Mouse (Mus musculus) adrenal gland, adult 2 months (tissue): Measurements from ENCODE around the gene Slc35e1. TPM values are rescaled to one million over a fixed set of nuclear protein-coding genes. Genes with fewer than 3 reads are reported as not detected.

ENCODE experiments used
- microRNA-seq, 2 experiments: library from miRNA; unstranded; fragments of <30 nt; microRNA quantifications; one replicate each; pipeline ENCODE4 v1.2.0; 2021
- polyA plus RNA-seq: library from polyadenylated mRNA; depleted of rRNA; stranded (reverse); fragments of >200 nt; gene quantifications from 2 replicates; pipeline ENCODE4 v1.2.3, GENCODE M21; 2012; rRNA removed
- total RNA-seq, 2 experiments: library from RNA; stranded (reverse); gene quantifications; 2 replicates each; pipeline ENCODE4 v1.2.3; 2021

Gene Slc35e1
- total and polyA plus RNA-seq, 3 experiments, result 34.4 to 80.0 (median 49.8) TPM

Small RNA genes lying within 50 kb of the gene (microRNA-seq; reads per million reads assigned to microRNA genes)
- gene Gm28019 (0 reads per million in 2 experiments), gene Mir7068 (1.3 to 2.1 reads per million in 2 experiments)

Other genes with a start within 250 kb of the Slc35e1 start
- 10 to 100 TPM in 1 of 2 experiments, 1 to 10 TPM in 1; 6.4 to 17.1 TPM for gene Gm10282, start 187.4 kb downstream of the Slc35e1 start, total RNA-seq
- gene Gm10282, start 187.4 kb downstream of the Slc35e1 start, polyA plus RNA-seq, result 0.10 and 0.33 TPM in 2 replicates
- gene Klf2, start 173.6 kb downstream of the Slc35e1 start, total RNA-seq, result 10 to 100 TPM; 34.4 to 53.0 TPM
- gene Klf2, start 173.6 kb downstream of the Slc35e1 start, polyA plus RNA-seq, result 94.5 and 128 TPM in 2 replicates
- 10 to 100 TPM; 38.2 to 59.8 TPM for gene Eps15l1, start 71.2 kb downstream of the Slc35e1 start, total RNA-seq
- gene Eps15l1, start 71.2 kb downstream of the Slc35e1 start, polyA plus RNA-seq, result 23.0 and 25.2 TPM in 2 replicates
- gene Calr3, start 48.7 kb downstream of the Slc35e1 start, total RNA-seq, result 1 to 10 TPM; 3.9 TPM
- 0.17 and 0.41 TPM in 2 replicates for gene Calr3, start 48.7 kb downstream of the Slc35e1 start, polyA plus RNA-seq
- gene 1700030K09Rik, start 48.7 kb downstream of the Slc35e1 start, total RNA-seq, result 1 to 10 TPM; 9.6 to 10.0 TPM
- 5.9 and 6.1 TPM in 2 replicates for gene 1700030K09Rik, start 48.7 kb downstream of the Slc35e1 start, polyA plus RNA-seq
- 10 to 100 TPM; 66.3 to 71.0 TPM for gene Cherp, start 17.4 kb downstream of the Slc35e1 start, total RNA-seq
- gene Cherp, start 17.4 kb downstream of the Slc35e1 start, polyA plus RNA-seq, result 63.8 and 77.3 TPM in 2 replicates
- gene Med26, start 55.7 kb upstream of the Slc35e1 start, total RNA-seq, result 1 to 10 TPM; 8.6 to 9.5 TPM
- gene Med26, start 55.7 kb upstream of the Slc35e1 start, polyA plus RNA-seq, result 16.4 and 17.1 TPM in 2 replicates
- gene Smim7, start 78.5 kb upstream of the Slc35e1 start, total RNA-seq, result 100 to 1,000 TPM; 102 to 142 TPM
- 27.7 and 31.6 TPM in 2 replicates for gene Smim7, start 78.5 kb upstream of the Slc35e1 start, polyA plus RNA-seq
- 1 to 10 TPM; 6.4 to 7.8 TPM for gene Tmem38a, start 79.4 kb upstream of the Slc35e1 start, total RNA-seq
- 10.9 and 13.6 TPM in 2 replicates for gene Tmem38a, start 79.4 kb upstream of the Slc35e1 start, polyA plus RNA-seq
- gene Nwd1, start 154.1 kb upstream of the Slc35e1 start, total RNA-seq, result under 1 TPM; 0.14 to 0.28 TPM
- gene Nwd1, start 154.1 kb upstream of the Slc35e1 start, polyA plus RNA-seq, result 0.06 and 0.13 TPM in 2 replicates
- gene Sin3b, start 230.7 kb upstream of the Slc35e1 start, total RNA-seq, result 100 to 1,000 TPM; 123 to 245 TPM
- gene Sin3b, start 230.7 kb upstream of the Slc35e1 start, polyA plus RNA-seq, result 174 and 270 TPM in 2 replicates